Mouse (Mus musculus) adrenal gland, postnatal 4 days (tissue): ENCODE measurements around the gene Nkapl. TPM values are rescaled to one million over a fixed set of nuclear protein-coding genes. Genes with fewer than 3 reads are reported as not detected.
A peak's percentile ranks its signal among the peaks of the same experiment; 100 is the strongest.
"Not testable (repeated sequence)": the region's sequence is repeated elsewhere in the genome, so short reads cannot be mapped to it uniquely, and the experiment has no call there.

Source experiments
- DNase-seq, 2 experiments: peaks; one replicate each; pipeline ENCODE4 v3.0.0; 2021 to 2022; ENCODE audit warnings: low spot score in 2 of 2, mixed read lengths in 2 of 2
- long read RNA-seq, 2 experiments: library from polyadenylated mRNA; stranded (forward); transcript quantifications; one replicate each; pipeline ENCODE4 v2.0.0; 2021
- total RNA-seq, 2 experiments: library from RNA; stranded (reverse); gene quantifications; 2 replicates each; pipeline ENCODE4 v1.2.3; 2021

Gene Nkapl
- 1 to 10 TPM; 1.8 TPM for total RNA-seq
- long read RNA-seq, experiment 1, partial matches to known transcripts, result 0 of 1 reads
- long read RNA-seq, experiment 1, other reads (novel, unspliced or antisense), result 0 of 1 reads
- long read RNA-seq, experiment 2, partial matches to known transcripts, result 0 of 1 reads
- long read RNA-seq, experiment 2, other reads (novel, unspliced or antisense), result 0 of 1 reads

- peak; percentile 32 to 62 for DNase-seq
Measured at GRCm38 (mm10) chr13:21468061-21469019, at the start of gene Nkapl. Gene Nkapl (minus strand): TSS chr13:21468509.

GRCm38 (mm10) chr13:21506221-21506649 is 37.9 kb upstream of the Nkapl start:
- DNase-seq, result peak; percentile 67 to 77

- DNase-seq, result no peak
Measured at GRCm38 (mm10) chr13:21502296-21502695, 34.0 kb upstream of the Nkapl start.

GRCm38 (mm10) chr13:21501182-21501581 is 32.9 kb upstream of the Nkapl start, which contains the start of gene Gm11273:
Gene Gm11273 (minus strand): TSS chr13:21501418.
- not testable (repeated sequence) for DNase-seq

- DNase-seq, result no peak
Measured at GRCm38 (mm10) chr13:21495080-21495479, 26.8 kb upstream of the Nkapl start, which contains the start of gene AK157302. Gene AK157302 (plus strand): TSS chr13:21495223.

GRCm38 (mm10) chr13:21492847-21493246 is 24.5 kb upstream of the Nkapl start:
- no peak for DNase-seq

GRCm38 (mm10) chr13:21486881-21487280 is 18.6 kb upstream of the Nkapl start:
- no peak for DNase-seq

GRCm38 (mm10) chr13:21478759-21479670 is 10.7 kb upstream of the Nkapl start, which contains the start of the genes Zkscan4 and Gm10065:
Gene Zkscan4 (plus strand): TSS chr13:21478907.
Gene Gm10065 (minus strand): TSS chr13:21479441.
- peak; percentile 24 to 46 for DNase-seq

- DNase-seq, result no peak
Measured at GRCm38 (mm10) chr13:21472427-21472826, 4.1 kb upstream of the Nkapl start.

- DNase-seq, result no peak
Measured at GRCm38 (mm10) chr13:21469097-21469496, 788 bp upstream of the Nkapl start.

GRCm38 (mm10) chr13:21467336-21467735 is 973 bp downstream of the Nkapl start:
- DNase-seq, result no peak

GRCm38 (mm10) chr13:21462516-21462915 is 5.8 kb downstream of the Nkapl start:
- DNase-seq, result not testable (repeated sequence)

GRCm38 (mm10) chr13:21456347-21456746 is 12.0 kb downstream of the Nkapl start:
- no peak for DNase-seq

- DNase-seq, result no peak
Measured at GRCm38 (mm10) chr13:21454133-21454532, 14.2 kb downstream of the Nkapl start.

- peak; percentile 48 to 70 for DNase-seq
Measured at GRCm38 (mm10) chr13:21453449-21453848, 14.9 kb downstream of the Nkapl start, which contains the start of gene Zscan26. Gene Zscan26 (minus strand): TSS chr13:21453730.

GRCm38 (mm10) chr13:21453042-21453441 is 15.3 kb downstream of the Nkapl start:
- no peak for DNase-seq

GRCm38 (mm10) chr13:21447856-21448614 is 20.3 kb downstream of the Nkapl start:
- no peak for DNase-seq

- DNase-seq, result no peak
Measured at GRCm38 (mm10) chr13:21446796-21447195, 21.5 kb downstream of the Nkapl start.

GRCm38 (mm10) chr13:21441207-21441572 is 27.1 kb downstream of the Nkapl start:
- no peak for DNase-seq
